Mouse (Mus musculus) induced T-regulatory cell, adult 2 months (primary cell): ENCODE data around the gene Rbm20.

Experiments used
- DNase-seq: peaks from one replicate; pipeline ENCODE4 v3.0.0-alpha.2; 2012; ENCODE audit warnings: low read depth

Rbm20 gene

GRCm38 (mm10) chr19:53717364-53717763, 40.3 kb downstream of the Rbm20 start:
- no peak for DNase-seq

- no peak for DNase-seq
Measured at GRCm38 (mm10) chr19:53722186-53722585, 45.1 kb downstream of the Rbm20 start.

- no peak for DNase-seq
Measured at GRCm38 (mm10) chr19:53724053-53724452, 46.9 kb downstream of the Rbm20 start.

- DNase-seq = no peak
Measured at GRCm38 (mm10) chr19:53726340-53726739, 49.2 kb downstream of the Rbm20 start.

GRCm38 (mm10) chr19:53726755-53727154, 49.6 kb downstream of the Rbm20 start:
- DNase-seq = no peak

GRCm38 (mm10) chr19:53727277-53727676, 50.2 kb downstream of the Rbm20 start:
- DNase-seq = no peak

- DNase-seq = no peak
Measured at GRCm38 (mm10) chr19:53727886-53728669, 51.0 kb downstream of the Rbm20 start.

GRCm38 (mm10) chr19:53729919-53730318, 52.8 kb downstream of the Rbm20 start:
- DNase-seq = no peak

GRCm38 (mm10) chr19:53731761-53732201, 54.7 kb downstream of the Rbm20 start:
- DNase-seq = no peak

- peak; percentile 33 for DNase-seq
Measured at GRCm38 (mm10) chr19:53734845-53735244, 57.7 kb downstream of the Rbm20 start.

GRCm38 (mm10) chr19:53738701-53739131, 61.6 kb downstream of the Rbm20 start:
- no peak for DNase-seq

GRCm38 (mm10) chr19:53739570-53740266, 62.6 kb downstream of the Rbm20 start:
- DNase-seq = no peak

- peak; percentile 42 for DNase-seq
Measured at GRCm38 (mm10) chr19:53740750-53741380, 63.8 kb downstream of the Rbm20 start.

- DNase-seq = peak; percentile 58
Measured at GRCm38 (mm10) chr19:53741902-53742301, 64.8 kb downstream of the Rbm20 start.

GRCm38 (mm10) chr19:53745354-53745753, 68.2 kb downstream of the Rbm20 start:
- DNase-seq = no peak

- DNase-seq = no peak
Measured at GRCm38 (mm10) chr19:53746116-53746515, 69.0 kb downstream of the Rbm20 start.

GRCm38 (mm10) chr19:53748236-53748775, 71.2 kb downstream of the Rbm20 start:
- DNase-seq = no peak

- DNase-seq = no peak
Measured at GRCm38 (mm10) chr19:53749326-53749725, 72.2 kb downstream of the Rbm20 start.

GRCm38 (mm10) chr19:53751420-53752185, 74.5 kb downstream of the Rbm20 start:
- no peak for DNase-seq

GRCm38 (mm10) chr19:53752993-53753392, 75.9 kb downstream of the Rbm20 start:
- DNase-seq = peak; percentile 41

GRCm38 (mm10) chr19:53754421-53754830, 77.3 kb downstream of the Rbm20 start:
- DNase-seq = no peak

- DNase-seq = no peak
Measured at GRCm38 (mm10) chr19:53755346-53755745, 78.2 kb downstream of the Rbm20 start.
